Mouse (Mus musculus): ENCODE data around the gene Polk.

Polk gene

DNA sequence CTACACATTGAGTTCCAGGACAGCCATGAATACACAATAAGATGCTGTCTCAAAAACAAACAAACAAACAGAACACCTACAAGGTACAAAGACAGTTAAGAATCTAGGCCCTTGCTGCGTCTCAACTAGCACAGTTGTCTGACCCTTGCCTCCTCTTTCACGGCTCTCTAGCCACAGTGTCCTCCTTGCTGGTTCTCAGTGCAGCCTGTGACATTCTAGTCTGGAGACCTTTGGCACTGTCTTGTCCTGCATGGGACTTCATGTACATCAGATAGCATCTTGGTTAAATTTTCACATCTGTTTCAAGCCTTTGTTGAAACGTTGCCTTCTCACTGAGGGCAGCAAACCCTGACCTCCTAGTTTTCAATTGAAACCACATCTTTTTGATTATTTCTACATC, 13.6 kb downstream of the Polk start:
- no peak for DNase-seq (ENCODE audit: low spot score in 2 of 2)

DNA sequence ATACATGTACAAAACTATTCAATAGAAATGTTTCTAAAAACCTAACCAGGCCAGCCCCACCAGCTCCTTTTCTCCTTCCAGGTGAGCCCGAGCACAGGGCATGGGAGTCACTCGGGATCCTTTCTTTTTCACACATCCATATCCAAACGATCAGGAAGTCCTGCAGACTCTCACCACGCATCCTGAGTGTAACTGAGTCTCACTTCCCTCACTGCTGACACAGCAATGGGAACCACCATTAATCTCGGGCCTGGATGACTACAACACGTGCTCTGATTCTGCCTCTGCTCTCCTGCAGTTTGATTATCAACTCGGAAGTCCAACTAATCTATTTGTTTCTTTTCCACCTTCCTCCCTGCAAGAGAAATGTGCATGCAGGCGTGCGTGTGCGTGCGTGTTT, 14.5 kb downstream of the Polk start:
- no peak for DNase-seq (ENCODE audit: low spot score in 2 of 2)

DNA sequence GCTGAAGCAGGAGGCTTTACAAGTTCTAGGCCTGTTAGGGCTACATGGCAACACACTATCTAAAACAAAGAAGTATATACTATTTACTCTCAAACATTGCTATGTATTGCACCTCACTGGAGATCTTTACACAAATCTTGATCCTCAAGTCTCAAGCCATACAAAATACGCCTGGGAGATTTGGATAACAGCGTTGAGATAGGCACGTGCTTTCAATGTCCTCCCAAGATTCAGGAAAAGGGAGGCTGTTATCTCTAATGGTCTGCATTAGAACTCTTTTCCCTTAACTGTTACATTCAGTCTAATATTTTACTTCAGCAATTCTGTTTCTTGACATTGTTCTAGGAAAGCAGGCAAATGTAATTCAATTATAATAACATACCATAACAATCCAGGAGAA, 15.4 kb downstream of the Polk start:
- no peak for DNase-seq (ENCODE audit: low spot score in 2 of 2)

DNA sequence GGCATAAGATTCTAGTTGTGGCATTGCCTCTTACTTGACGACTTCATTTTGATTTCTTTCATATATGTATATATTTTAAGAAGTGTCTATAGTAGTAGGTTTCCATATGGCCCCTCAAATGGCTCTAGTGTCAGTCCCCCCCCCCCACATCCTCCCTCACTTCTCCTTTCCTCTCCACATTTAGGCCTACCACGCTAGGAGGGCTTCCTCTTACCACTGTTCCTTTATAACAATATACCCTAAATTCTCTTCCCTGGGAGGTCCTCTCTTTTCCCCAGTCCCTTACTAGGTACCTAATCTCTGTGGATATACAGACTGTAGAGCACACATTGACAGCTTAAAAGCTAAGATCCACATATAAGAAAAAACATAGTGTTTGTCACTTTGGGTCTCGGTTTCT, 21.1 kb downstream of the Polk start:
- no peak for DNase-seq (ENCODE audit: low spot score in 2 of 2)

DNA sequence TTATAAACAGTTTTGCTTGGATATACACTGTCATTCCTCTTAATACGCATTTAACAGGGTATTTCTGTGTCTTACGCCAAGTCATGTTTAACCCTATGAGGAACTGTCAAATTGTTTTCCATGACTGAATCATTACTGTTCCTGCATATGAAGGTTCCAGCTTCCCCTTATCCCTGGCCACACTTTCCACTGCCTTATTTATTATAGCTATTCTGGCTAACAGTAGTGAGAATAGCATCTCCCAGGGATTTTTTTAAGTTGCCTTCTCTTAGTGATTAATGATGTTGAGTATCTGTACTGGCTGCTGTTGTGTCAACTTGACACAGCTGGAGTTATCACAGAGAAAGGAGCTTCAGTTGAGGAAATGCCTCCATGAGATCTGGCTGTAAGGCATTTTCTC, 25.0 kb downstream of the Polk start:
- no peak for DNase-seq (ENCODE audit: low spot score in 2 of 2)

DNA sequence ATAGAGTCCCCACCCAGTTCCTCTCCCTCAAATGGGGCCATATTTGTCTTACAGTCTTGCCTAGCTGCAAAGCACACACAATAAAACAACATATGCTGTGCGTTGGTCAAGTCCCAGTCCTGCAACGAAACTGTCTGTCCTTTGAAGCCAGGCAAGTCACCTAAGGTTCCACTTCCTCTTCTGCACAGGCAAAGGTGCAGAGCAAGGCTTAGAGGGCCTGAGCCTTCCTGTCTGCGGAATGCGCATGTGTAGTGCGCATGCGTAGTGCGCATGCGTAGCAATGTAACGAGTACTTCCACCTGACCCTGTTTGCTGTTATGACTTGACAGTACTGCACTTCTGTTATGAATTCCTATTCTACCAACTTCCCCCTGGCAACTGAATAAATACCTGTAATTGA, 26.1 kb downstream of the Polk start:
- no peak for DNase-seq (ENCODE audit: low spot score in 2 of 2)

DNA sequence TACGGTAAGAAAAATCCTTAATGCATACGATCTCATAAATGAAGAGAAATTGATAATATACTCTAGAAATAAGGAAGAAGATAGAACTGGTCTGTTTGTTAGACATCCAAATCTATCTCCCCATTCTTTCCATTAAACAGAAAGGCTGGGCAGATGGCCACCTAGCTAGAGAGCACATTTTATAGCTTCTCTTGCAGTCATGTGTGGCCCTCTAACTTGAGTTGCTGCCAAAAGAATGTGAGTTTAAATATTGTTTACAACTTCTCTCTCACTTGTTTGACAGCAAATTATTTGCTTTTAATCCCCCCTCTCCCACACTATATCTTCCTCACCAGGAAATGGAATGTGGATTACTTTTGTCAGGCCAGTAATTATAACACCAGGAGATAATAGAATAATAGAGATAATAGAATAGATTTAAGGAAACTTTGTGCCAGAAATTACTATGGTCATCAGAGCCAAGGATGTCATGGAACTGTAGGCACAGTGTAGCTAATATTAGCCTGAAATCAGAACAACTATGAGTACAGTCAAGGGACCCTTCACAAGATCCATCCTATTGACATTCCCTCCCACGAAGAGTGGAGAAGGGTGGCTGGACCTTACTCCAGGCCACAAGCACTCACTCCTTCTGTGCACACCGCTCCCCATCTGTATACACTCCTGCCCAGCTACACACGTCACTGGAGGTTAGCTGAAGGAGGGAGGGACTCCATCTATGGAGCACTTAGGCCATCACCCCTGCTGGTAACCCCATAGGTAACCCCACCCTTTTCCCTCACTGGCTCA, 28.0 kb downstream of the Polk start:
- no peak for DNase-seq (ENCODE audit: low spot score in 2 of 2)

DNA sequence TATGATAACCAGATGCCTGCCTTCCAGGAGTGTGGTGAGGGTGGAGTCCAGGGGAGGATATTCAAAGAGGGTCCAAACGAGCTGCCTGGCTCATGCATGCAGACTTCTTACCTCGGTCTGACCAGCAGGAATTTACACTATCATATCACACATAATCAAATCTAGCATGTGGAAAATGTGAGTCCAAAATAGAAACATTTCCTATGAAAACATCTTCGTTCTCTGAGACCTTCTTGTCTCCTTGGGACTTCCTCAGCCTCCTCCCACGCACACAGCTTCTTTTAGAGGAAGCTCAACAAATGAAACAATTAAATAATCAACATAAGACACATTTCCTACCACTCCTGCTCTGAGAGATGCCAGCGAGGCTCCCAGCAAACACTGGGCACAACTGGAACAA, 30.5 kb downstream of the Polk start:
- no peak for DNase-seq (ENCODE audit: low spot score in 2 of 2)

DNA sequence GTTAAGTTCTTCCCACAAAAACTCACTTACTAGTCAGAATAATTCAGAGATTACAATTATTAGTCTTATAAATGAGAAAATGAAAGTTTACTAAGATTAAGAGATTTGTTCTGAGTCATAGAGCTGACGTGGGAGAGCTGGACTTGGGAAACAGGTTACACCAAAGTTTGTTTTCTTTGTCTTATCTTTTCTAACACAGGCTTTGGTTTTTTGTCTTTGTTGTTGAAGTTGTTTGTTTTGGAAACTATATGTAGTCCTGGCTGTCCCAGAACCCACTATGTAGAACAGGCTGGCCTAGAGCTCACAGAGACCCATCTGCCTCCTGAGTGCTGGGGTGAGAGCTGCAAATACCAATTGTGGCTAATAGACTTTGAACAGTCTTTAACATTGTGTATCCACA, 31.1 kb downstream of the Polk start:
- DNase-seq (ENCODE audit: low spot score in 2 of 2): no peak

DNA sequence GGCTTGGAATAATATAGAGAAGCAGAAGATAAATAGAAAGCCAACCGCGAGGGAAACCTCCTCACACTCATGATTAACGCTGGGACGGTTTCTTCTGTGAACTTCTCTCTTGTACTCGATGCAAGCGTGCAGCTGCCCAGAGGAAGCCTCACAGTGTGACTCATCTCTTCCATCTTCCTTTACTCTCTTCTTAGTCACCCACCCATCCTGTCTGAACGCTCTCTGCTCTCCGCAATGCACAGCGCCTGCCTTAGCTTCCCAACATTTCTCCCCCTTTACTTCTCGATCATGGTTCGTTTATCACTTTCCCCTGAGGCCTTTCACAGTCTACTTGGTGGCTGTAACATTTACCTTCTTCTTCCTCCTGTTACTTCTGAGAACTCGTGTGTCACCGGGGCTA, 31.7 kb downstream of the Polk start:
- DNase-seq (ENCODE audit: low spot score in 2 of 2): peak in 1 of 2 experiments; percentile 9

DNA sequence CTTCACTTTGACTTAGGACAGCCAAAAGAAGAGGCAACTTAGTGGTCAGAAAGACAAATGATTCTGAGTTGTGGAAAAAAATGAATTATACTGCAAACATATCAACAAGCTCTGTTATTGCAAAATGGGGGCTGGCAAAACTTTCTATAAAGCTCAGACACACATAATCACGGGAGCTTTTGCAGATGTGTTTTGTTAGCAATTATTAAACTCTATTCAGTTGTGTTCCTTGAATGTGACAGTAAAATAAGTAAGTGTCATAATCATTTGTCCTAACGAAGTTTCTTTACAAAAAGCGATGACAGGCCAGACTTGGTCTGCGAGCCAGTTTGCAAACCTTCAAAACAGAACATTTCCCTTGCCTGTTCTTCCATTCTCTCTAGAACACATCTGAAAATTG, 34.8 kb downstream of the Polk start:
- no peak for DNase-seq (ENCODE audit: low spot score in 2 of 2)

DNA sequence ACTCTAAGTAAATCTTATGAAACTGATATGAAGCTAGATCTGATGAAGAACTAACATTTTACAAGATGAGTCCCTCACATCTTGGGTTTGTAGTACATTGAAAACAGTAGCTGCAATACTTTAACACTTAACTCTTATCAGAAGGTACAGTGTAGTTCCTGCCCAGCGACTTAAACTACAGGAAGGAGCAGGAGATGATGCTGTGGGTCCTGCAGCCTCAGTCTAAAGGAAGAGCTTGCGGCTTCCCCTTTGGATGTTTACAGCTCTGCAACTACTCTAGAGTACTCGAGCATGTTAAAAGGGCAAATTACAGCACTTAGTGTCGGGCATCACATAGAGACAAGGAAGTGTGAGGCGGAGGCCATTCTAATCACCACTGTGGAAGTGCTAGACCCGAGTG, 36.1 kb downstream of the Polk start:
- DNase-seq (ENCODE audit: low spot score in 2 of 2): no peak

DNA sequence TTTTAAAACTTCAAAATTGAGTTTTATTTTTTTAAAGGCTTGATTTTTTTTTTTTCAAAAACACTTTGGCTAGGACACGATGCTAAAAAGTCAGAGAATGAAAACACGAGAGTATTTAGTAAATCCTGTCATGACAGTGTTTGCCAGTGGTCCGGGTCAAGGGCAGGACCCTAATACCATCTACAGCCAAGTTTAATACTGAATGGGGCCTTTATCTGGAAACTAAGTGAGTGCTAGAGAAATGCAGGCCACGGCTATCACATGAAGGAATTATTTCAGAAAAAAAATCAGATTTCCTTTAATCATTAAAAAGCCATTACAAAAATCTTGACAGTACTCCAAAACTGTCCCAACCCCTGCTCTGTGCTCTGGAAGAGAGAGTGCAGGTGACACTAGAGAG, 36.7 kb downstream of the Polk start:
- DNase-seq (ENCODE audit: low spot score in 2 of 2): no peak

DNA sequence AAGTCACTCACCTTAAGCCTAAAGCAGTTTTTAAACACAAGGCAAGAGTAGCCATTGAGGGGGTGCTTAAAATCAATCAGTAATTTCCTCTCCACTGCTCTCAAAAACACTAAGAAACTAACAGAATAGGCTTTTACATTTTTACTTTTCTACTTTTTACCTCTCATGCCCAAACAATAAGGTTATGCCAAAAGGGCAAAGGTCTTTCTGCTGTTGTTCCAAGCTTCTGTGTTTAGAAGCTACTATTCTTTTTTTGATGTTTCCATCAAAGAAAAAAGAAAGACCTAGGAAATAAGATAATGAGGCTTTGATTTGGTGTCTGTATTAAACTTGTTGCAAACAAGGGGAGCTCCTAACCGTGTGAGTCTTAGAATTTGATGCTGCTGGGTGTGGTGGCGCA, 42.5 kb downstream of the Polk start:
- no peak for DNase-seq (ENCODE audit: low spot score in 2 of 2)

DNA sequence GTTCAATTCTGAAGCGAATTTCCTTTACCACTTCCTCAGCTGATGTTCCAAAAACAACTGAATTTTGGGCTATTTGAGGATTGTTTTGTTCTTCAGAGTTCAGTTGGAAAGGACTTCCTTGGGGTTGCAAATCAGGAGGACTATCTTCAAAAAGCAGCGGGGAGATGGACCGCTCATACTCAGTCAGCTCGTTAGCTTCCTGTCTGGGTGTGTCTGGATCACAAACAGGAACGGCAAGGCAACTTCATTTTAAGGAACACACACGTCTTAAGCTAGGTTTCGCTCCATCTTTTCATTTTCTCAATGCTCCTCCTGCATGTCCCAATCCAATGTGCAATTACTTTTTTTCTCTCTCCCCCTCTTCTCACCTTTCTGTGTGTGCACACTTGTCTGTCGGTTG, 45.7 kb downstream of the Polk start:
- DNase-seq (ENCODE audit: low spot score in 2 of 2): no peak

DNA sequence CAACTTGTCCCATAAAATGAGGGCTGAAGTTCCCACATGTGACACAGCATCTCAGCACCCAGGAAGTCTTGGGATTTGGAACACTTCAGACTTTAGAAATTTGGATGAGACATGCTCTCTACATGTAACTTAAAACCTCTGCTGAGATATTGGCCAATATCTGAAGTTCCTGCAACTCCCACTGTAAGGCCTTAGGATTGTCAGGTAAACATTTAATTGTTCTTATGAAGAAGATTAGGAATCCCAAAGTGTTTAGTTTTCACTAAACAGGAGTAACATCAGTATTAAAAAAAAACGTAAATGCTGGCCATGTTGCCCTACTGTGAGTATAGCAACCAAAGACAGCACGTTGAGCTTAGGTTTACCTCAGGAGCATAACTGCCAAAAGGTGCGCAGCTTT, 51.9 kb downstream of the Polk start, which contains the start of gene Gm17622:
Gene Gm17622, plus strand, starts transcription at position 301 of the 400 bp plus-strand sequence.
- no peak for DNase-seq (ENCODE audit: low spot score in 2 of 2)

DNA sequence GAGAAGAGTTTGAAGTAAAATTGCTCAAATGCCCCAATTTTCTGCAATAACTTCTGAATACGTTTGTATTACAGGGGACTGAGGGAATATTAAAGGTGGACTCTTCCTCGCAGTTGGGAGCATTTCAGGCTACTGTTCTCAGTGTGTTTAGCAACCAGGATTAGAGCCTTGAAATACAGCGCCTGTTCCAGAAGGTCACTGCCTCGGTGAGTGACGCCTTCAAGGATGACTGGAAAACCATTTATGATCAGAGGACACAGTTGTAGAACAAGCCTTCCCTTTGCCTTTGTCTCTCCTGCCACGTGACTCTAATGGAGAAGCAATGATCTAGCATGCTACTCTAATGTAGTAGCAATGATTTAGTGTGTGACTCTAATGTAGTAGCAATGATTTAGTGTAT, 54.4 kb downstream of the Polk start:
- DNase-seq (ENCODE audit: low spot score in 2 of 2): no peak

DNA sequence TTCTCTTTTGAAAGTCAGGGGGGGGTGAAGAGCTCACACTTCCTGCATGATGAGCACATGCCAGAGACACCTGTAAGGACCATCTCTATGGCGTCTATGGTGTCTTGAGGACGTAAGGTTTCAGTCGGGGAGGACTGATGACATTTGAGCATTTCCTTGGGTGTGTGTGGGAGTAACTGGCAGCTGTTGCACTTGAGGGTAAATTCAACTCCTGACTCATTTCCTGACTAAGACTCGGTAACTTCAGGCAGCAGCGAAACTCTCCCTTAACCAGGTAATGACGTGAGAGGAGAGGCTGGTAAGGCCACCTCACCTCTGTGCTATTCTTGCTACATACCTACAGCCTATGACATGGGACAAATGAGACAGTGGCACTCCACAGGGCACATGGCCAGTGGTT, 55.1 kb downstream of the Polk start:
- DNase-seq (ENCODE audit: low spot score in 2 of 2): no peak

DNA sequence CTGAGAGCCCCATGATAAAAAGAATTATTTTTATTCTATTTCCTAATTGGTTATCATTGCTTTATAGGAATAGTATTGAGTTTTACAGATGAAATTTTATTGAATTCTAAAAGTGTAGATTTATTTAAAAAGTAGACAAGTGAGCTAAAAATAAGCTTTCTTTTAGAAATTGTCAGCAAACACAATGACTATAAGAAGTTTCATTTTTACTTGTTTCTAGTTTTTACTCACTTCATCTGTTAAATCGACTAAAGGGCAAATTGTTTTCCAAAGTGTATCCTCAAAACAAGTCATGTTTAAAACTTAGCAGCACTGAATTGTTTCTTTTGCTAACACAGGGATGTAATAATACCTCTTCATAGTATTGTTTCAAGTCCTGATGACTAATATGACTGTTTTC, 63.4 kb downstream of the Polk start:
- no peak for DNase-seq (ENCODE audit: low spot score in 2 of 2)

DNA sequence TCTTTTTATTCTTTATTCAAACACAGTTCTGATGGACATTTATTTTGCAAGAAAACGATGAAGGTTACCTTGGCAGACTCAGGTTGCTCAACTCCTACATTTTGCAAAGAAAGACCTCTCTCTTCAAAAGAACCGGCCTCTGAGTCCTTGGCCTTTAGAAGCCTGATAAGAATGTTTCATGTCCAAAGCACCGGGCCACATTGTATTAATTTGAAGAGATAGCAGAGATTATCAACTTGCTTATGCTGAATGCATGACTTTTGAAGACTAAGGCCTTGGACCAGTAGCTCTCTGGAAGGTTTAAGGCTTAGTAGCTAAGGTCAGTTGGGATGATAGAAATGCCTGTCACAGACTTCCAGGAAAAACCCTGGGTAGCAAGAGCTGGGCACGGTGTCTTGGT, 65.2 kb downstream of the Polk start:
- no peak for DNase-seq (ENCODE audit: low spot score in 2 of 2)

DNA sequence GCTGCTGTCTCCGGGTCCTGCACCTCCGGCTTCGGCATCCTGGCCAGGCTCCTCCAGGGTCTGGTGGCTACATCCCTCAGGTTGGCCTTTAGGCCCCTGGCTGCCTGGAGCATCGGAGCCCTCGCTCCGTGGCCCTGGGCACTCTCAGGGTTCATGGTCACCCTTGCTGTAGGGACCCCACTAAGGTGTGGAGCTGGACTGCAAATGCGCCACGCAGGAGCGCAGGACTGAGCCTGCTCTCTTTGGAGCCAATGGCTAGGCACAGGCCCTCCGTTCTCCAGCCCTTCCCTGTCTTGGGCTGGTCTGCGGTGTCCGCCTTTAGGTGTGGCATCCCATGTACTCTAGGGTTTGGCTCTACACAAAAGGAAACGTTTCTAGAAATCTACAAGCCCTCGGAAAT, 71.4 kb downstream of the Polk start, which contains the start of gene Ankdd1b:
Gene Ankdd1b, minus strand, starts transcription at position 242 of the 400 bp plus-strand sequence.
- no peak for DNase-seq (ENCODE audit: low spot score in 2 of 2)

DNA sequence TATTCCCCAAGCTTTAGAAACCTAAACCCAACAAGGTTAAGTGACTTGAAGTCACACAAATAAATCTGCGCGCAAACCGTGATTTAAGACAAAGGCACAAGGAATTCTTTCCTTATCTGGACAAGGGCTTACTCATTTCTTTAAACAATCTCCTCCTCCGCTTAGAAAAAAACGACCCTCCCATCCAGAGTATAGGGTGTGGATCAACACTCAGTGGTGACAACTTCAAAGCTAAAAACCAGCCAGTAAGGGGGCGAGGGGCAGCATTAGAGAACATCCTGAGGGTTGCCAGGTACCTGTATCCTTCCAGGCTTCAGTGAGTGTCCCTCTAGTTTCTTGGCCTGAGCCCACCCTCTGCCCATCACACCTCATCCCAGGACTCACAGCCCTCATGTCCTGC, 71.8 kb downstream of the Polk start:
- no peak for DNase-seq (ENCODE audit: low spot score in 2 of 2)

DNA sequence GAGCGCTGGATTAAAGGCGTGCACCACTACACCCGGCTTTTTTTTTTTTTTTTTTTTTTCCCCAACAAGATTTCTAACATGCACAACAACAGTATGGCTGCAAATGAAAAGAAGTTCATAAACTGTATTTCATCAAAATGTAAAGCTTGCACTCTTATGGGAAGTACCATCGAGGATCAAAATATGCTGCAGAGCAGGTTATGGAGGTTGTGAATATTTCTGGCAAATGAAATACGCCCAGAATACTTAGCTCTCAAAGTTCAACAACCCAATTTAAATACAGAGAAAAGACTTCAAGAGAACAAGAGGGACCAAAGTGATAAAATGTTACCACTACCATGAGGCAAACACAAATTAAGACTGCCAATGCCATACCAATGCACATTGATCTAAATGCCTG, 73.7 kb downstream of the Polk start:
- DNase-seq (ENCODE audit: low spot score in 2 of 2): no peak

DNA sequence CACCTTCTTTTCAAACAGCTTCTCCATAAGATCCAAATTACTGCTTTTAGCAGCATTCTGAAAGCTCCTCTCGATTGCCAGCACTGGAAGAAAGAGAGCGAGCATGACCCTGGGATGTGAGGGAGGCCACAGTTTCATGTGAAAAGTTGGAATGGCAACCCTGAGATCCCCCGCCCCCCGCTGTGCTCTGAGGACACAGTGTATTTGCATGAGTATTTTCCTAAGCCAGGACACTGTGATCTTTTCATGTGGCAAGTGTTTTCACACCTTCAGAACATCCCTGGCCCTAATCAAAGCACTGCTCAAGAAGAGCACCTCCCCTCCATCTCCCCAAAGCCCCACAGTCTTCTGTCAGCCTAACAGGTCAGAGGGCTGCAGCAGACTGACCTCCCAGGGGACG, 77.1 kb downstream of the Polk start:
- no peak for DNase-seq (ENCODE audit: low spot score in 2 of 2)
